8 mouse cellular contexts compared by ENCODE assay signal in genomic region chr7:98836646-98837045, GRCm38 (mm10). TPM values are rescaled to one million over a fixed set of nuclear protein-coding genes. Genes with fewer than 3 reads are reported as not detected.
A peak's percentile ranks its signal among the peaks of the same experiment; 100 is the strongest.
DNase-seq lines count a peak whose midpoint lies in the region; ATAC-seq and TF ChIP-seq lines count a peak whose summit lies in the region.

No protein-coding gene starts in this region.

- dilution Hi-C loops in CH12.LX (cut with MboI; ENCODE audit: extremely low pct_ligation_motif_present, extremely low pct_unique_long_range_greater_than_20kb, low sequenced_read_pairs): no loop called here

- no peak overlapping the region for H3K9ac ChIP-seq in CH12.LX (ENCODE audit: insufficient read depth, low read depth)
- H3K9ac ChIP-seq in embryonic facial prominence, embryonic 14.5 days (ENCODE audit: low read depth, low read length): peak overlapping the region; percentile 72
- H3K9ac ChIP-seq in heart, embryonic 15.5 days: peak overlapping the region; percentile 60; the same call in 1 of the 2 replicates

- in situ Hi-C loops in CH12.LX (cut with MboI; ENCODE audit: low pct_ligation_motif_present, low pct_unique_long_range_greater_than_20kb, low sequenced_read_pairs): loop anchor here (5.0 to 10.0 kb wide), 2 partner anchors 79 to 352 kb away; partner anchors contain the start of gene Lrrc32

- WGBS in embryonic facial prominence, embryonic 14.5 days: 1% methylated on average over 23 of the region's 23 CpGs
- 3% methylated on average over 23 of the region's 23 CpGs for WGBS in heart, embryonic 15.5 days
- 3% methylated on average over 23 of the region's 23 CpGs for WGBS in small intestine, adult 2 months

- H3K4me3 ChIP-seq in CH12.LX (replicated peaks in 1 of 3; ENCODE audit: low read depth in 2 of 3, low read length in 2 of 3, poor library complexity in 1 of 3): no peak overlapping the region
- H3K4me3 ChIP-seq in embryonic facial prominence, embryonic 14.5 days (ENCODE audit: low read depth, low read length): peak overlapping the region; percentile 64
- peak overlapping the region; percentile 61 for H3K4me3 ChIP-seq in heart, embryonic 15.5 days
- H3K4me3 ChIP-seq in small intestine, adult 2 months (ENCODE audit: low read depth, low read length): peak overlapping the region; percentile 63

- DNase-seq in CH12.LX (ENCODE audit: extremely low read depth): peak; percentile 56
- DNase-seq in adrenal gland, adult 18-20 months (ENCODE audit: low spot score in 2 of 2): peak; percentile 65 to 76
- peak; percentile 62 for DNase-seq in embryonic facial prominence, embryonic 14.5 days (ENCODE audit: low spot score)
- peak; percentile 69 for DNase-seq in kidney, postnatal 14 days
- DNase-seq in lung, postnatal 4 days: peak; percentile 76 to 86
- DNase-seq in frontal cortex, postnatal 14 days (ENCODE audit: low spot score in 2 of 2): no peak

- H3K4me1 ChIP-seq in CH12.LX (ENCODE audit: control insufficient read depth in 1 of 2, insufficient read depth in 2 of 2): peaks cover 5 to 36% of the 10 kb centered on the region in 2 experiments; a peak in 3 of 4 replicates
- peaks cover 24% of the 10 kb centered on the region for H3K4me1 ChIP-seq in embryonic facial prominence, embryonic 14.5 days (ENCODE audit: control insufficient read depth, insufficient read depth, low read length)
- H3K4me1 ChIP-seq in heart, embryonic 15.5 days (replicated peaks): peaks cover 72% of the 10 kb centered on the region
- peaks cover 32% of the 10 kb centered on the region for H3K4me1 ChIP-seq in small intestine, adult 2 months (ENCODE audit: control insufficient read depth, insufficient read depth, insufficient read length, low read length)

- no peak for TF ChIP-seq POLR2A in CH12.LX (IDR thresholded peaks at IDR 0.05; ENCODE audit: low read depth, low read length)
- no peak for TF ChIP-seq POLR2A in small intestine, adult 2 months (IDR thresholded peaks at IDR 0.05; ENCODE audit: low read depth, low read length)

- H3K27me3 ChIP-seq in CH12.LX (replicated peaks): peaks cover 97% of the 10 kb centered on the region
- H3K27me3 ChIP-seq in embryonic facial prominence, embryonic 14.5 days (replicated peaks; ENCODE audit: control insufficient read depth, insufficient read depth, low read length): peaks cover 71% of the 10 kb centered on the region
- peaks cover 53% of the 10 kb centered on the region for H3K27me3 ChIP-seq in heart, embryonic 15.5 days
- peaks cover 57% of the 10 kb centered on the region for H3K27me3 ChIP-seq in small intestine, adult 2 months (ENCODE audit: control insufficient read depth, insufficient read depth, low read length)

- no peak overlapping the region for H3K27ac ChIP-seq in CH12.LX (ENCODE audit: insufficient read depth, low read depth)
- H3K27ac ChIP-seq in embryonic facial prominence, embryonic 14.5 days (replicated peaks; ENCODE audit: low read depth, low read length): no peak overlapping the region; the same call in 1 of the 2 replicates
- H3K27ac ChIP-seq in heart, embryonic 15.5 days: no peak overlapping the region
- no peak overlapping the region for H3K27ac ChIP-seq in small intestine, adult 2 months (ENCODE audit: insufficient read depth, low read depth, low read length)

- no peak for TF ChIP-seq EP300 in CH12.LX (IDR thresholded peaks at IDR 0.05; ENCODE audit: low read length)

- H3K9me3 ChIP-seq in CH12.LX (replicated peaks; ENCODE audit: low read length): peaks cover 2% of the 10 kb centered on the region
- no peaks in the 10 kb centered on the region for H3K9me3 ChIP-seq in embryonic facial prominence, embryonic 14.5 days (ENCODE audit: control insufficient read depth, low read length)
- H3K9me3 ChIP-seq in heart, embryonic 15.5 days (replicated peaks): no peaks in the 10 kb centered on the region

- TF ChIP-seq CTCF in CH12.LX (conservative IDR thresholded peaks at IDR 0.05 in 1 of 2, IDR thresholded peaks at IDR 0.05 in 1 of 2; ENCODE audit: low read depth in 2 of 2, low read length in 2 of 2): peak in 1 of 2 experiments; percentile 67; a peak in 3 of 4 replicates
- TF ChIP-seq CTCF in small intestine, adult 2 months (IDR thresholded peaks at IDR 0.05; ENCODE audit: extremely low read depth, insufficient read length, insufficient replicate concordance, low read depth, low read length): peak; percentile 47; the same call in 1 of the 2 replicates

- no peak overlapping the region for H3K4me2 ChIP-seq in CH12.LX (ENCODE audit: insufficient read depth, low read depth, poor library complexity, severe bottlenecking)
- peak overlapping the region; percentile 94 for H3K4me2 ChIP-seq in embryonic facial prominence, embryonic 14.5 days (ENCODE audit: low read depth, low read length)
- H3K4me2 ChIP-seq in heart, embryonic 15.5 days: peak overlapping the region; percentile 98

- H3K36me3 ChIP-seq in CH12.LX (replicated peaks in 1 of 2; ENCODE audit: control insufficient read depth in 1 of 2, insufficient read depth in 1 of 2, low read length in 1 of 2): no peaks in the 10 kb centered on the region
- H3K36me3 ChIP-seq in embryonic facial prominence, embryonic 14.5 days (ENCODE audit: control insufficient read depth, insufficient read depth, low read length): no peaks in the 10 kb centered on the region
- no peaks in the 10 kb centered on the region for H3K36me3 ChIP-seq in heart, embryonic 15.5 days
- no peaks in the 10 kb centered on the region for H3K36me3 ChIP-seq in small intestine, adult 2 months (ENCODE audit: control insufficient read depth, insufficient read depth, low read length)

- ATAC-seq in embryonic facial prominence, embryonic 14.5 days (ENCODE audit: low read depth): no peak
- ATAC-seq in heart, embryonic 15.5 days (replicated peaks; ENCODE audit: insufficient number of reproducible peaks, insufficient read depth, low FRiP score, low read depth): no peak

- H3K79me2 ChIP-seq in CH12.LX (replicated peaks; ENCODE audit: control insufficient read depth, extremely low read depth, insufficient read depth, poor library complexity, severe bottlenecking): no peaks in the 10 kb centered on the region

- peak; percentile 24 for TF ChIP-seq RAD21 in CH12.LX (IDR thresholded peaks at IDR 0.05; ENCODE audit: low read depth, low read length)

TF ChIP-seq in CH12.LX, 34 proteins besides CTCF, POLR2A, EP300 and RAD21:
- TF ChIP-seq SMC3 (IDR thresholded peaks at IDR 0.05; ENCODE audit: low read depth, low read length) (peak; percentile 67), MXI1 (IDR thresholded peaks at IDR 0.05; ENCODE audit: low read depth, low read length) (no peak), ZKSCAN1 (IDR thresholded peaks at IDR 0.05; ENCODE audit: borderline replicate concordance, low read depth, low read length) (peak; percentile 76)
TF ChIP-seq in CH12.LX: peak in this region for 2.

RNA-seq across cellular contexts. Expression of gene Wnt11, which starts 1.7 kb away (rescaled TPM):
- 0.21 TPM in 1 of 2 replicates, not detected in the other for total RNA-seq in CH12.LX (2012; rRNA removed)
- not detected in 2 replicates for total RNA-seq in CH12.LX (2014; rRNA removed)
- polyA plus RNA-seq in CH12.LX (2012; ENCODE audit: insufficient read length, low read depth): not detected in 2 replicates
- 1 to 10 TPM in 1 of 2 experiments, under 1 TPM in 1; 0.86 to 3.8 TPM for total RNA-seq in adrenal gland, adult 18-20 months (2021)
- 20.1 and 20.2 TPM in 2 replicates for polyA plus RNA-seq in embryonic facial prominence, embryonic 14.5 days (2014; fragmentation: Nextera tagmentation; extraction: Ambion mirVana)
- polyA plus RNA-seq in heart, embryonic 15.5 days (2015; fragmentation: Nextera tagmentation; extraction: Ambion mirVana): 7.0 and 12.5 TPM in 2 replicates
- polyA plus RNA-seq in small intestine, adult 2 months (2012; rRNA removed): 2.8 and 18.6 TPM in 2 replicates

Comparison
In these comparisons a context has a peak if more than half of its experiments do, and no peak if none do; other contexts are left out.
1. DNase-seq: peak in CH12.LX (single experiment), adrenal gland, adult 18-20 months (2 of 2), embryonic facial prominence, embryonic 14.5 days (single experiment), kidney, postnatal 14 days (single experiment) and lung, postnatal 4 days (2 of 2); none in frontal cortex, postnatal 14 days (0 of 2).
2. H3K4me3 ChIP-seq: peak in embryonic facial prominence, embryonic 14.5 days (single experiment), heart, embryonic 15.5 days (single experiment) and small intestine, adult 2 months (single experiment); none in CH12.LX (0 of 3).